Mouse (Mus musculus) midbrain, embryonic 10.5 days (tissue): ENCODE measurements around the gene F12. TPM values are rescaled to one million over a fixed set of nuclear protein-coding genes. Genes with fewer than 3 reads are reported as not detected.

ENCODE experiments used
- DNase-seq: peaks from one replicate; pipeline ENCODE4 v3.0.0-alpha.2; 2017; ENCODE audit warnings: low spot score
- H3K27ac ChIP-seq: fragments of 300-500 bp; sonication (generic); replicated peaks from 2 replicates; pipeline ENCODE4 v1.5.1; 2016; ENCODE audit warnings: mild to moderate bottlenecking
- H3K27me3 ChIP-seq: fragments of 300-500 bp; sonication (generic); 2 replicates; pipeline ENCODE4 v1.6.1; 2016; ENCODE audit warnings: low read depth, mild to moderate bottlenecking; ENCODE audit not compliant: poor library complexity, severe bottlenecking
- H3K36me3 ChIP-seq: fragments of 300-500 bp; sonication (generic); 2 replicates; pipeline ENCODE4 v1.6.1; 2016; ENCODE audit warnings: mild to moderate bottlenecking, moderate library complexity
- H3K4me1 ChIP-seq: fragments of 300-500 bp; sonication (generic); 2 replicates; pipeline ENCODE4 v1.6.1; 2016
- H3K4me3 ChIP-seq: fragments of 300-500 bp; sonication (generic); 2 replicates; pipeline ENCODE4 v1.5.1; 2016; ENCODE audit warnings: mild to moderate bottlenecking, moderate library complexity
- H3K9me3 ChIP-seq: fragments of 300-500 bp; sonication (generic); replicated peaks from 2 replicates; pipeline ENCODE4 v1.6.1; 2016; ENCODE audit warnings: mild to moderate bottlenecking
- WGBS: fragments of 180-500 bp; shearing (Covaris S2); methylation state at CpG from one replicate; pipeline ENCODE4 v1.1.7; 2016; 5-methylcytosine and 5-hydroxymethylcytosine counted together
- polyA plus RNA-seq: library from polyadenylated mRNA; unstranded; fragments of >200 nt; fragmentation: Nextera tagmentation; extraction: Ambion mirVana; gene quantifications from 2 replicates; pipeline ENCODE4 v1.2.1, GENCODE M21; 2016

F12 gene
- polyA plus RNA-seq, 1 experiment from 2014 or later, result not detected

- no peak overlapping the region for H3K27ac ChIP-seq
- no peak for DNase-seq
- H3K36me3 ChIP-seq, result no peaks in the 10 kb centered on the region
- peaks cover 22% of the 10 kb centered on the region for H3K4me1 ChIP-seq
- peaks cover 25% of the 10 kb centered on the region for H3K27me3 ChIP-seq
- WGBS, result 77% methylated on average over 15 of the region's 15 CpGs
- H3K9me3 ChIP-seq, result no peaks in the 10 kb centered on the region
- no peak overlapping the region for H3K4me3 ChIP-seq
Measured at GRCm38 (mm10) chr13:55403935-55404852, 22.4 kb downstream of the F12 start.

GRCm38 (mm10) chr13:55403266-55403665 lies 23.3 kb downstream of the F12 start:
- no peaks in the 10 kb centered on the region for H3K36me3 ChIP-seq
- no peak overlapping the region for H3K4me3 ChIP-seq
- WGBS, result 82% methylated on average over 7 of the region's 7 CpGs
- H3K27me3 ChIP-seq, result peaks cover 29% of the 10 kb centered on the region
- no peaks in the 10 kb centered on the region for H3K9me3 ChIP-seq
- peaks cover 27% of the 10 kb centered on the region for H3K4me1 ChIP-seq
- H3K27ac ChIP-seq, result no peak overlapping the region
- no peak for DNase-seq

GRCm38 (mm10) chr13:55400039-55400346 lies 26.6 kb downstream of the F12 start:
- H3K27ac ChIP-seq, result no peak overlapping the region
- peaks cover 16% of the 10 kb centered on the region for H3K4me1 ChIP-seq
- no peak for DNase-seq
- peaks cover 29% of the 10 kb centered on the region for H3K27me3 ChIP-seq
- 91% methylated on average over 1 of the region's 1 CpGs for WGBS
- no peaks in the 10 kb centered on the region for H3K36me3 ChIP-seq
- H3K4me3 ChIP-seq, result no peak overlapping the region
- no peaks in the 10 kb centered on the region for H3K9me3 ChIP-seq

GRCm38 (mm10) chr13:55399300-55400038 lies 27.1 kb downstream of the F12 start:
- 67% methylated on average over 5 of the region's 5 CpGs for WGBS
- Histone ChIP-seq H3K9me3 (no peaks in the 10 kb centered on the region), H3K27me3 (peaks cover 26% of the 10 kb centered on the region), H3K36me3 (no peaks in the 10 kb centered on the region), H3K27ac (no peak overlapping the region), H3K4me1 (peaks cover 16% of the 10 kb centered on the region; the same call in 1 of the 2 replicates), H3K4me3 (no peak overlapping the region)
- no peak for DNase-seq

- no peak for DNase-seq
- WGBS, result 87% methylated on average over 1 of the region's 1 CpGs
- H3K27me3 ChIP-seq, result peaks cover 16% of the 10 kb centered on the region
- H3K4me3 ChIP-seq, result no peak within 1 kb of the TSS
- H3K36me3 ChIP-seq, result no peaks in the 10 kb centered on the region
- H3K4me1 ChIP-seq, result peaks cover 7% of the 10 kb centered on the region; the same call in 1 of the 2 replicates
- no peak within 1 kb of the TSS for H3K27ac ChIP-seq
- H3K9me3 ChIP-seq, result no peaks in the 10 kb centered on the region
Measured at GRCm38 (mm10) chr13:55398088-55398487, 28.5 kb downstream of the F12 start, which contains the start of gene Slc34a1. TSS of gene Slc34a1 (plus strand) at chr13:55398187.

GRCm38 (mm10) chr13:55392933-55393332 lies 33.7 kb downstream of the F12 start:
- Histone ChIP-seq H3K36me3 (no peaks in the 10 kb centered on the region), H3K27ac (no peak overlapping the region), H3K4me3 (no peak overlapping the region), H3K4me1 (no peaks in the 10 kb centered on the region), H3K27me3 (no peaks in the 10 kb centered on the region), H3K9me3 (no peaks in the 10 kb centered on the region)
- DNase-seq, result no peak
- 72% methylated on average over 4 of the region's 4 CpGs for whole genome bisulfite sequencing

- no peak for DNase-seq
- H3K36me3 ChIP-seq, result no peaks in the 10 kb centered on the region
- 80% methylated on average over 1 of the region's 1 CpGs for WGBS
Measured at GRCm38 (mm10) chr13:55391626-55392029, 35.0 kb downstream of the F12 start.

GRCm38 (mm10) chr13:55390644-55391043 lies 35.9 kb downstream of the F12 start:
- Histone ChIP-seq H3K27me3 (no peaks in the 10 kb centered on the region), H3K9me3 (no peaks in the 10 kb centered on the region), H3K27ac (no peak overlapping the region), H3K36me3 (no peaks in the 10 kb centered on the region), H3K4me3 (no peak overlapping the region), H3K4me1 (no peaks in the 10 kb centered on the region)
- WGBS, result 82% methylated on average over 3 of the region's 3 CpGs
- no peak for DNase-seq

More at GRCm38 (mm10) chr13:55391626-55392029, 35.0 kb downstream of the F12 start:
- H3K27ac ChIP-seq, result no peak overlapping the region
- no peaks in the 10 kb centered on the region for H3K4me1 ChIP-seq
- H3K9me3 ChIP-seq, result no peaks in the 10 kb centered on the region
- no peaks in the 10 kb centered on the region for H3K27me3 ChIP-seq
- H3K4me3 ChIP-seq, result no peak overlapping the region

- Histone ChIP-seq H3K9me3 (no peaks in the 10 kb centered on the region), H3K36me3 (no peaks in the 10 kb centered on the region), H3K4me3 (no peak overlapping the region), H3K4me1 (peaks cover 14% of the 10 kb centered on the region), H3K27ac (no peak overlapping the region), H3K27me3 (peaks cover 65% of the 10 kb centered on the region)
- WGBS, result 83% methylated on average over 4 of the region's 4 CpGs
- DNase-seq, result no peak
Measured at GRCm38 (mm10) chr13:55381790-55382189, 44.8 kb downstream of the F12 start.

GRCm38 (mm10) chr13:55378907-55379580 lies 47.5 kb downstream of the F12 start:
- H3K9me3 ChIP-seq, result no peaks in the 10 kb centered on the region
- peaks cover 67% of the 10 kb centered on the region for H3K27me3 ChIP-seq
- 6% methylated on average over 32 of the region's 32 CpGs for WGBS
- H3K4me3 ChIP-seq, result peak overlapping the region; percentile 32
- H3K27ac ChIP-seq, result no peak overlapping the region
- DNase-seq, result peak; percentile 24
- H3K4me1 ChIP-seq, result peaks cover 14% of the 10 kb centered on the region
- no peaks in the 10 kb centered on the region for H3K36me3 ChIP-seq

- Histone ChIP-seq H3K4me1 (peaks cover 14% of the 10 kb centered on the region), H3K36me3 (no peaks in the 10 kb centered on the region), H3K9me3 (no peaks in the 10 kb centered on the region), H3K27me3 (peaks cover 59% of the 10 kb centered on the region), H3K4me3 (no peak overlapping the region), H3K27ac (no peak overlapping the region)
- DNase-seq, result no peak
- 74% methylated on average over 2 of the region's 2 CpGs for WGBS
Measured at GRCm38 (mm10) chr13:55375877-55376276, 50.7 kb downstream of the F12 start.

- no peak overlapping the region for H3K4me3 ChIP-seq
- H3K36me3 ChIP-seq, result no peaks in the 10 kb centered on the region
- 76% methylated on average over 6 of the region's 6 CpGs for WGBS
- H3K4me1 ChIP-seq, result peaks cover 11% of the 10 kb centered on the region
- no peak overlapping the region for H3K27ac ChIP-seq
- no peaks in the 10 kb centered on the region for H3K9me3 ChIP-seq
- H3K27me3 ChIP-seq, result peaks cover 45% of the 10 kb centered on the region
- no peak for DNase-seq
Measured at GRCm38 (mm10) chr13:55374206-55374924, 52.2 kb downstream of the F12 start.
